Mouse (Mus musculus) CH12.LX (cell line): Measurements from ENCODE around the gene Ermap. TPM values are rescaled to one million over a fixed set of nuclear protein-coding genes. Genes with fewer than 3 reads are reported as not detected.

ENCODE experiments used
- DNase-seq: peaks from one replicate; pipeline ENCODE4 v3.0.0-alpha.2; 2013; ENCODE audit errors: extremely low read depth
- H3K27ac ChIP-seq: 2 replicates; pipeline ENCODE4 v1.5.1; 2012; ENCODE audit warnings: low read depth, mild to moderate bottlenecking, control low read depth, moderate library complexity; ENCODE audit not compliant: insufficient read depth
- H3K27me3 ChIP-seq: replicated peaks from 2 replicates; pipeline ENCODE3; 2012; ENCODE audit warnings: inconsistent platforms
- H3K36me3 ChIP-seq, 2 experiments: replicated peaks in 1 of 2; 2 replicates each; pipeline versions ENCODE3 to v1.6.1; 2012; ENCODE audit warnings: inconsistent platforms in 1 of 2, low read length in 1 of 2, mild to moderate bottlenecking in 1 of 2, mixed read lengths in 1 of 2, moderate library complexity in 1 of 2; ENCODE audit not compliant: control insufficient read depth in 1 of 2, insufficient read depth in 1 of 2
- H3K4me1 ChIP-seq, 2 experiments: 2 replicates each; pipeline ENCODE4 v1.6.1; 2012; ENCODE audit warnings: inconsistent platforms in 1 of 2, moderate library complexity in 1 of 2; ENCODE audit not compliant: insufficient read depth in 2 of 2, control insufficient read depth in 1 of 2
- H3K4me2 ChIP-seq: 2 replicates; pipeline ENCODE4 v1.6.1; 2012; ENCODE audit warnings: low read depth, mild to moderate bottlenecking, control low read depth; ENCODE audit not compliant: poor library complexity, insufficient read depth, severe bottlenecking
- H3K4me3 ChIP-seq, 3 experiments: fragments of 150-350 bp in 1 of 3; sonication (generic) in 1 of 3; replicated peaks in 1 of 3; 2 replicates each; pipeline versions ENCODE3 to v1.5.1; 2011 to 2012; ENCODE audit warnings: low read depth in 2 of 3, low read length in 2 of 3, mild to moderate bottlenecking in 2 of 3, moderate library complexity in 2 of 3, control low read depth in 1 of 3, improper control_type of control experiment in 1 of 3, inconsistent platforms in 1 of 3, mixed read lengths in 1 of 3; ENCODE audit not compliant: poor library complexity in 1 of 3
- H3K79me2 ChIP-seq: replicated peaks from 2 replicates; pipeline ENCODE4 v1.6.1; 2012; ENCODE audit warnings: mild to moderate bottlenecking, moderate library complexity; ENCODE audit not compliant: control insufficient read depth, poor library complexity, insufficient read depth, severe bottlenecking; ENCODE audit errors: extremely low read depth
- H3K9ac ChIP-seq: 2 replicates; pipeline ENCODE4 v1.6.1; 2012; ENCODE audit warnings: low read depth, mild to moderate bottlenecking, control low read depth, moderate library complexity; ENCODE audit not compliant: insufficient read depth
- H3K9me3 ChIP-seq: replicated peaks from 2 replicates; pipeline ENCODE3; 2012; ENCODE audit warnings: low read length, inconsistent platforms, mixed read lengths
- BHLHE40 ChIP-seq: IDR thresholded peaks from 2 replicates; pipeline ENCODE4 v1.6.1; 2011; ENCODE audit warnings: mild to moderate bottlenecking, low read depth, low read length, improper control_type of control experiment
- CHD1 ChIP-seq: IDR thresholded peaks from 2 replicates; pipeline ENCODE4 v1.6.1; 2012; ENCODE audit warnings: low read depth, low read length, improper control_type of control experiment, inconsistent platforms
- CTCF ChIP-seq, 2 experiments: IDR thresholded peaks in 1 of 2; conservative IDR thresholded peaks in 1 of 2; 2 replicates each; pipeline ENCODE4 v1.5.1; 2011 to 2012; ENCODE audit warnings: low read depth in 2 of 2, low read length in 2 of 2, improper control_type of control experiment in 1 of 2, inconsistent platforms in 1 of 2, mild to moderate bottlenecking in 1 of 2, moderate library complexity in 1 of 2
- E2F4 ChIP-seq: IDR thresholded peaks from 2 replicates; pipeline ENCODE4 v1.6.1; 2011; ENCODE audit warnings: low read depth, low read length, improper control_type of control experiment; ENCODE audit not compliant: insufficient replicate concordance
- ELF1 ChIP-seq: IDR thresholded peaks from 2 replicates; pipeline ENCODE4 v1.6.1; 2014; ENCODE audit warnings: low read depth, mild to moderate bottlenecking, inconsistent platforms, low read length, improper control_type of control experiment
- IRF4 ChIP-seq: IDR thresholded peaks from 2 replicates; pipeline ENCODE4 v1.6.1; 2014; ENCODE audit warnings: low read depth, mild to moderate bottlenecking, inconsistent platforms, low read length, improper control_type of control experiment
- JUN ChIP-seq: IDR thresholded peaks from 2 replicates; pipeline ENCODE4 v1.6.1; 2011; ENCODE audit warnings: low read depth, mild to moderate bottlenecking, low read length, improper control_type of control experiment, moderate library complexity; ENCODE audit not compliant: insufficient read depth
- KAT2A ChIP-seq: IDR thresholded peaks from 2 replicates; pipeline ENCODE4 v1.6.1; 2012; ENCODE audit warnings: low read length, improper control_type of control experiment, inconsistent platforms; ENCODE audit not compliant: insufficient replicate concordance
- MAX ChIP-seq: IDR thresholded peaks from 2 replicates; pipeline ENCODE4 v1.6.1; 2011; ENCODE audit warnings: low read length, improper control_type of control experiment
- NELFE ChIP-seq: IDR thresholded peaks from 2 replicates; pipeline ENCODE4 v1.6.1; 2011; ENCODE audit warnings: low read depth, low read length, improper control_type of control experiment
- RCOR1 ChIP-seq: conservative IDR thresholded peaks from 2 replicates; pipeline ENCODE4 v1.6.1; 2012; ENCODE audit warnings: low read depth, mild to moderate bottlenecking, inconsistent platforms, low read length, improper control_type of control experiment
- SIN3A ChIP-seq: IDR thresholded peaks from 2 replicates; pipeline ENCODE4 v1.6.1; 2012; ENCODE audit warnings: low read length, improper control_type of control experiment, inconsistent platforms
- TBP ChIP-seq: conservative IDR thresholded peaks from 2 replicates; pipeline ENCODE4 v1.6.1; 2011; ENCODE audit warnings: low read depth, low read length, improper control_type of control experiment
- UBTF ChIP-seq: IDR thresholded peaks from 2 replicates; pipeline ENCODE4 v1.6.1; 2012; ENCODE audit warnings: low read depth, mild to moderate bottlenecking, inconsistent platforms, low read length, improper control_type of control experiment, moderate library complexity
- USF2 ChIP-seq: conservative IDR thresholded peaks from 2 replicates; pipeline ENCODE4 v1.6.1; 2011; ENCODE audit warnings: low read depth, low read length, improper control_type of control experiment
- ZKSCAN1 ChIP-seq: IDR thresholded peaks from 2 replicates; pipeline ENCODE4 v1.6.1; 2012; ENCODE audit warnings: low read depth, inconsistent platforms, low read length, improper control_type of control experiment, borderline replicate concordance
- dilution Hi-C: fragments of 300-500 bp; cut with MboI; formaldehyde crosslinking; loops from 2 replicates; pipeline ENCODE4 v1.14.3; 2020; ENCODE audit warnings: low sequenced_read_pairs; ENCODE audit not compliant: extremely low pct_unique_long_range_greater_than_20kb, extremely low pct_ligation_motif_present
- in situ Hi-C: fragments of 300-500 bp; cut with MboI; formaldehyde crosslinking; loops from 3 replicates; pipeline ENCODE4 v1.14.3; 2019; ENCODE audit warnings: low sequenced_read_pairs, low pct_ligation_motif_present, low pct_unique_long_range_greater_than_20kb, mixed read lengths
- polyA plus RNA-seq: library from polyadenylated mRNA; unstranded; fragments of >175 nt; gene quantifications from 2 replicates; pipeline ENCODE4 v1.2.1, GENCODE M21; 2012; ENCODE audit warnings: low read depth; ENCODE audit not compliant: insufficient read length
- total RNA-seq, 2 experiments: library from RNA; depleted of rRNA; stranded (reverse); fragments of 300-350 nt in 1 of 2; fragments of >200 nt in 1 of 2; gene quantifications; 2 replicates each; pipeline ENCODE4 v1.2.3; 2012 to 2014

The Ermap gene
- total and polyA plus RNA-seq, 3 experiments: not detected

GRCm38 (mm10) chr4:119133860-119134259 lies 56.0 kb downstream of the Ermap start:
- H3K27ac ChIP-seq: no peak overlapping the region
- H3K27me3 ChIP-seq: no peaks in the 10 kb centered on the region
- no peaks in the 10 kb centered on the region for H3K9me3 ChIP-seq
- no peak overlapping the region for H3K4me2 ChIP-seq
- in situ Hi-C loops: no loop called here
- no peak overlapping the region for H3K9ac ChIP-seq
- no peak overlapping the region for H3K4me3 ChIP-seq
- H3K4me1 ChIP-seq: peaks cover 0 to 32% of the 10 kb centered on the region in 2 experiments; a peak in 2 of 4 replicates
- TF ChIP-seq USF2: no peak
- no peak for TF ChIP-seq UBTF
- TF ChIP-seq NELFE: no peak
- no peak for TF ChIP-seq ZKSCAN1
- no peak for DNase-seq
- peaks cover 66 to 97% of the 10 kb centered on the region in 2 experiments for H3K36me3 ChIP-seq
- dilution Hi-C loops: no loop called here
- H3K79me2 ChIP-seq: no peaks in the 10 kb centered on the region

- Histone ChIP-seq H3K27ac (no peak overlapping the region), H3K9me3 (no peaks in the 10 kb centered on the region), H3K27me3 (no peaks in the 10 kb centered on the region), H3K4me3 (no peak overlapping the region), H3K4me2 (no peak overlapping the region), H3K4me1 (peaks cover 0 to 36% of the 10 kb centered on the region in 2 experiments; a peak in 2 of 4 replicates), H3K9ac (no peak overlapping the region), H3K79me2 (no peaks in the 10 kb centered on the region), H3K36me3 (peaks cover 68 to 97% of the 10 kb centered on the region in 2 experiments)
- DNase-seq: no peak
- dilution Hi-C loops: no loop called here
- no peak for TF ChIP-seq CHD1
- no peak for TF ChIP-seq JUN
- in situ Hi-C loops: no loop called here
These were observed 56.5 kb downstream of the Ermap start for GRCm38 (mm10) chr4:119133306-119133705.

GRCm38 (mm10) chr4:119131189-119131910 lies 58.5 kb downstream of the Ermap start:
- TF ChIP-seq BHLHE40 (no peak), KAT2A (no peak), UBTF (no peak), ZKSCAN1 (no peak), CHD1 (no peak), MAX (no peak), ELF1 (no peak), TBP (no peak), IRF4 (no peak), CTCF (conservative IDR thresholded peaks at IDR 0.05 in 1 of 2, IDR thresholded peaks at IDR 0.05 in 1 of 2; ENCODE audit: low read depth in 2 of 2, low read length in 2 of 2) (no peak), RCOR1 (no peak), E2F4 (no peak), SIN3A (no peak)
- TF ChIP-seq, all 38 proteins: peak for 0
- Histone ChIP-seq H3K27ac (no peak overlapping the region), H3K4me2 (no peak overlapping the region), H3K27me3 (no peaks in the 10 kb centered on the region), H3K36me3 (peaks cover 56 to 88% of the 10 kb centered on the region in 2 experiments), H3K9ac (no peak overlapping the region), H3K4me3 (no peak overlapping the region), H3K4me1 (peaks cover 7 to 55% of the 10 kb centered on the region in 2 experiments; a peak in 3 of 4 replicates), H3K79me2 (no peaks in the 10 kb centered on the region), H3K9me3 (no peaks in the 10 kb centered on the region)
- in situ Hi-C loops (no loop called here), dilution Hi-C loops (no loop called here)
- DNase-seq: peak; percentile 47
